Mouse (Mus musculus) adrenal gland, adult (tissue): ENCODE measurements around the gene Cecr2.
A peak's percentile ranks its signal among the peaks of the same experiment; 100 is the strongest.

ENCODE experiments used
- DNase-seq, 2 experiments: peaks; one replicate each; pipeline ENCODE4 v3.0.0; 2022 to 2023; ENCODE audit warnings: low spot score in 1 of 2; ENCODE audit not compliant: inconsistent age in 2 of 2

The Cecr2 gene

DNA sequence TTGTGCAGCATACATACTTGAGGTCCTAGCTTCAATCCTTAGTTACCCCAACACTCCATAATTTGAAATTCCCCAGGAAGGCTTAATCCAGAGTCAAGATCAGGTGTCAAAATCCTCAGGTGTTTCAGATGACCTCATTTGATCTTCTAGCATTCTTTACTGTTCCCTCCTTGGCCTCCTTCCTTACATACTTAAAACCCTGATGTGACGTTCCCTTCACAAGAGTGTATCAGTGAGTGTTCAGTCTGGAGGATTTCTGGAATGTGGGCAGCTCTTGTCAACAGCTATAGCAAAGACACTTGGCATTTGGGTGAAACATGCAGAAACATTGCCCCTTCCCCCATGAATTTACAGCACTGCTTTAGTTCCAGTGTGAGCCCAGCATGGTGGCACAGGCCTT is 103.8 kb downstream of the Cecr2 start:
- no peak for DNase-seq

DNA sequence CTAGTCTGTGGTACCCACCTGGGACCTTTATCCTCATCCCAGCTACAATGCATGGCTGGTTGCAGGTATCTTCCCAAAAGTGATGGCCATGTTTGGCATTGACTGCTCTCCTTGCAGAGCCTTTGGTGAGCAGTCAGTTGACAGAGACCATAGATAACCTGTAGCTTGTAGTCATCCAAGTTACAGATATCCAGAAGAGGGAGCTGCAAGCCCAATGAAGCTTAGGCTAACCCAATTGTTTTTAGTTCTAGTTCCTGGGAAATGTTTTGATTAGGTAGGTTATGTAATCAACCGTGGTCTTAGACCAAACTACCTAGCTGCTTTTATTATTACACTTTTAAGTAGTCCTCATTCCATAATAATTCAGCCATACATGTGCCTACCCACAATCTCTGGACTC is 105.2 kb downstream of the Cecr2 start:
- DNase-seq: no peak

DNA sequence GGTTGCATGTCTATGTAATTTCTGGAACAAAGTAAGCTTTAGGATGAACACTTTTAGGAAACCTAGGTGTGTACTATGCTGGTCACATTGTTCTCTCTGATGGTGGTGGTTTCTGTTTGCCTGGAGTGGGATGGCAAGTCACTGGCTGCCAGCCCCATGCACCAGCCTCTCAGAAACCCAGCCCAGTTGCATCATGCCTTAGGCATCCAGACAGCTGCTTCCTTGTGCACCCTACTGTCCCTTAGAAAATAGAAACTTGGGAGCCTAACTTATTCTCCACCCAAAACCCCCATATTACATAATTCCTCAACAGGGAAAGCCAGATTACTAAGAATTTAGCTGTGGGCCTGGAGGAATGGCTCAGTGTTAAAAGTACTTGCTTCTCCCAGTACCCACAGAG is 105.9 kb downstream of the Cecr2 start:
- no peak for DNase-seq

DNA sequence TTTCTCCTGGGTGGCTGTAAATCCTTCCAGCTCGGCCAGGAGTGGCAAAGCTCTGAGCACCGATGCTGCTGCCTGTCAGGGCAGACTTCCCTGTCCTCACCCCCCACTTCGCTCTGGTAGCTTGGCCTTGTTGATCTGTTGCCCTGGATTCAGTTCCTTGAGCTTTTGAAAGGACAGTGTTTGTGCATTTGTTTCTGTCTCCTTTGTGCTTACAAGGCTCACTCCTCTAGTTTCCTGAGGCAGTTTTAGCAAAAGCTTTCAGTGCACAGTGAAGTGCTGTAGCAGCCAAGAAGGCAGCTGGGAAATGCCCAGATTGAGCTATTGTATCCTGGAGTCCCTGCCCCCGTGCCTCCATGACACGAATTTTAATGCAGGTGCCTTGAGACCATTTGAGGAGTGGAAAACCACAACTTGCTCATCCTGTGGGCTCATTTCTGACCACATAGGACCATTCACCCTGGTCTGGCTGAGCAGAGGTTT is 107.0 kb downstream of the Cecr2 start, which contains the start of gene Slc25a18:
Gene Slc25a18 (plus strand): TSS at position 430 of the 480 bp plus-strand sequence.
- peak in 1 of 2 experiments; percentile 54 for DNase-seq

DNA sequence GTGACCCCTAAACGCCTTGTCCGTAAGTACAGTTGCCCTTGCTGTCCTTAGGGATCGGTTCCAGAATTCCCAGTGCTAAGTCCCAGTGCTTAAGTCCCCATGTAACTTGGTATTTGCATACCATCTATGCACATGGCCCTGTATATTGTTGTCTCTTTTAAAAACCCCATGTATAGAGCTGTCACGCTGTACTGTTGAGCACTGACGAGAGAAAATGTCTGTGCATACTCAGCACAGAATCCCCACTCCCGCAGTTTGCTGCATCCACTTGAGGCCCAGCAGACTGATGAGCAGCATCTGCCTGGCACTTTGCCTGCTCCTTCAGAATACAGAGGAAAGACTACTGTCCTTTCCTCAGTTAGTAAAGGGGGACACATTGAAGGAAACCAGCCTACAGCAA is 107.6 kb downstream of the Cecr2 start:
- DNase-seq: no peak

DNA sequence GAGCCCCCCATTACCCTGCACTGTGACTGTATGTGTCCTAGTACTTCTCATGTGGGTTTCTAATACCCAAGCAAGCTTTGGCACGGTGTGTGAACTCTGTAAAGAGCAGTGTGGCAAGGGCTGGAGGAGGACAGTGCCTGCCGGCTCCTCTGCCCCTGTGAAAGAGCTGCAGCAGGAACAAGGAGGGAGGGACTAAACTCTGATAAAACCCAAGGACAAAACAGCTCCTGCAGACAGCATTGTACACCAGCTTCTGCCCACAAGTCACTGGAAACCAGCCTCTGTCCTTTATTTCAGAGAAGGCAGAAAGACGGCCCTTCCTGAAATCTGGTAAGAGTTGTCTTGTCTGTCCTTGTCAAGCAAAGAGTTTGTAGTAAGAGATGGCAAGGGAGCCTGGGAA is 110.1 kb downstream of the Cecr2 start:
- DNase-seq: peak; percentile 60 to 72

DNA sequence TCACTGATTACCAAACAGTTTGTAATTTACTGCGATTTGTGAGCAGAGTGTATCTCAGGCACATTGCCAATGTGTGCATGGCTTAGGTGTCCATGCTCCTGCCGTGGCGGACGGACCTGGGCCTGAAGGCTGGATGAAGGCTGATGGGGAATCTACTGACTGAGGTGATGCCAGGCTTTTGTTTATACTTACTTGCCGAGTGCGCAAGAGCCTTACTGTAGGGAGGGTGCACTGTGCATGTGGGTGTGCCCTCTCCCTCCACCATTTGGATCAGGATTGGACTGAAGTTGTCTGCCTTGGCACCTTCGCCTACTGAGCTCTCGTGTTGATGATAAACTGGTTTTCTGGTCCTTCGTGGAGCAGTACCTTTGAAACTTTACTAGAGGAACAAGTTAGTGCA is 111.4 kb downstream of the Cecr2 start:
- DNase-seq: no peak

DNA sequence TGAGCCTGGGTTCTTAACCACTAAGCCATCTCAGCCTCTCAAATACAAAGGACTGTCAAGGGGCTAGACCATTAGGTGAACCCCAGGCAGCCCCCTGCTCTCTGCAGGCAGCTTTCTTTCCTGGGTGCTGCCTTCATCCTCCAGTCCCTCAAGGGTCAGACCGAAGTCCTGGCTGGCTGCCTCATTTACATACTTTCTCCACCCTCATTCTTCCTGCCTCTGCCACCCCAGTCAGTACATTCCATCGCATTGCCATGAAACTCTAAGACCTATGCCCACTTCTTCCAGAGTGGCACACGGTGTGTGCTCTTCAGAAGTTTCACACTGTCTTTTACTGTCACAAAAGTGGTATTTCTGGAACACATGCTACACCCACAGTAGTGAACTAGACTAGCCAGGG is 112.1 kb downstream of the Cecr2 start:
- no peak for DNase-seq

DNA sequence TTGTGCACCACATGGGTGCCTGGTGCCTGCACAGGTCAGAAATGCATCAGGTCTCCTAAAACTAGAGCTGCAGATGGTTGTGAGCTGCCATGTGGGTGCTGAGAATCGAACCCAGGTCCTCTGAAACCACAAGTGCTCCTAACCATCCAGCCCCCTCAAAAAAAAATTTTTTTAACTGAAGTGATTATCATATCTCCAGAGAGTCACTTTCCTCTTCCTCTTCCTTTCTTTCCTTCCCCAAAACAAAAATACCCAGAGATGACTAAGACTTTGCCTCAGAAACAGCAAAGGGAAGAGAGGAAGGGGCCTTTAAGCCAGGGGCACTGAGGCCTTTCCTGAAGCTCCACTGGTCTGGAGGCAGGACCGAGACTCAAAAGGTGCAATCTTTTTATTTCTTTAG is 116.8 kb downstream of the Cecr2 start:
- DNase-seq: no peak

DNA sequence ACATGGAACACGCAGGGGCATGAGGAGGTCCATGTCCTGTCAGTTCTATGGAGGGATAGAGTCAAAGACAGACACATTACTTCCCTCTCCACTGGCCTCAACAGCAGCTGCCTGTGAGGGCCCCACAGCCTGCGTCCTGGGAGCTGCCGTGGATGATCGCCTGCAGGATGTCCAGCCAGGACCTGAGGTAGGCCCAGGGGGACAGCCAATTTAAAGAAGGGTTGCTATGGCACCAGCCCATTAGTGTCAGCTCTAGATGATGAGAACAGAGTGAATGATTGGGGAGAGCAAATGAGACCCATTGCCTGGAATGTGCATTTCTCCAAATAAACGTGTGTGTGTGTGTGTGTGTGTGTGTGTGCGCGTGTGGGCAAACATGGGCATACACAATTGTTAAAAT is 118.2 kb downstream of the Cecr2 start:
- DNase-seq: no peak

DNA sequence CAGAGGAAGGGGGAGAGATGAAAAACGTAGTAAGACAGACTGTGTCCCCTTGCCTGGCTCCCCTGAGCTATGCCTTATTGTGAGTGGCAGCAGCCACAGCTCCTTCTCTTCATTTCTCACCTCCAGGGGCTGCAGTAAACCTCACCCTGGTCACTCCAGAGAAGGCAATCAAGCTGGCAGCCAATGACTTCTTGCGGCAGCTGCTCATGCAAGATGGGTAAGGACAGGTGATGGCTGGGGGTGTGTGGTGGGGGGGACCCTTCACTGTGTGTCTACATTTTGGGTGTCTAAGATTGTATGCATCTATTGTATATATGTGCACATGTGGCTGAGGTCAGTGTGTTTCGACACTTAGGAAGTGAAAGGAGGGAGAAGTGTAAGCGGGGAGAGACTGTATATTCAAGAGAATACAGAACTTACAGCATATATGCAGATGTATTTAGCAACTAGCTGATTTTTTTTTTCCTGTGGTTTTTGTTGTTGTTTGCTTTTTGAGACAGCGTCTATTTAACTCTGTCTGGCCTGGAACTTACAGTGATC is 122.0 kb downstream of the Cecr2 start:
- no peak for DNase-seq

DNA sequence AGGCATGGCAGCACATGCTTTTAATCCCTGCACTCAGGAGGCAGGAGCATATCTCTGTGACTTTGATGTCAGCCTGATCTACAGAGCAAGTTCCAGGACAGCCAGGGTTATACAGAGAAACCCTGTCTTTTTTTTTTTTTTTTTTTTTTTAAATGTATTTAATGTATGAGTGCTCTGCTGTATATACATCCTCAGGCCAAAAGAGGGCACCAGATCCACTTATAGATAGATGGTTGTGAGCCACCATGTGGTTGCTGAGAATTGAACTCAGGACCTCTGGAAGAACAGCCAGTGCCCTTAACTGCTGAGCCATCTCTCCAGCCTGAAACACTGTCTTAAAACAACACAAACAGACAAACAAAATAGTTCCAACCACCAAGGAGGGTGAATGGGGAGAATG is 122.7 kb downstream of the Cecr2 start:
- no peak for DNase-seq

DNA sequence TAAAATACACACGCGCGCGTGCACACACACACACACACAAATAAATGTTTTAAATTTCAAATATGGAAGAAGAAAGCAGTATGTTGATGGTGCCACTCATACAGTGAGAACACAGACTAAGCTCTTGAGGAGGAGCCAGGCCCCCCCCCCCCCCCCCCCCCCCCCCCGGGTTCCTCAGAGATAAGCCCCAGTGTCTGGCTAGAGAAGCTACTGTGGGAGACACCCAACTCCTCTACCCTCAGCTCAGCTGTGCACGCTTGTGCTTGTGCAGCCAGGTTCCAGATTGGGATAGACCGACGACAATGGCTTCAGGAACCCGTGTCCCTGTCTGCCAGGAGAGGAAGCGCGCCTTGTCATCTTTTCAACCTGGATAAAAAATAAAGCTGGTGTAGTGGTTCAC is 124.0 kb downstream of the Cecr2 start:
- DNase-seq: no peak

DNA sequence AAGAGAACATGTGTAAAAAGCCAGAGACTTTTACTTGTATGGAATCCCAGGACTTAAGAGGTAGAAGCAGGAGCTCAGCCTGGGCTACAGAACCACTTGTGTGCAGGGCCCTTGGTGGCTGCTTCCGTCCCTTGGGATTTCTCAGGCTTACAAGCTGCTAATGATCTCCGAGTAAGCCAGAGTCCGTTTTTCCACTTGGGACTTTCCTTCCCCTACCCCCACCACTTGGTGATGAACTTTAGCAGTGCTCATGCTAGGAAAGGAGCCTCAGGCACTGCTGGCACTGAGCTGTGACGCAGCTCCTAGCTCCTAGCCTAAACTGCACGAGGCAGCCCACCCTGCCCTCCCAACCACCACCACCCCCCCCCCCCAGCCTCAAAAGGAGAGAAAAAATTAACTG is 124.5 kb downstream of the Cecr2 start:
- no peak for DNase-seq

DNA sequence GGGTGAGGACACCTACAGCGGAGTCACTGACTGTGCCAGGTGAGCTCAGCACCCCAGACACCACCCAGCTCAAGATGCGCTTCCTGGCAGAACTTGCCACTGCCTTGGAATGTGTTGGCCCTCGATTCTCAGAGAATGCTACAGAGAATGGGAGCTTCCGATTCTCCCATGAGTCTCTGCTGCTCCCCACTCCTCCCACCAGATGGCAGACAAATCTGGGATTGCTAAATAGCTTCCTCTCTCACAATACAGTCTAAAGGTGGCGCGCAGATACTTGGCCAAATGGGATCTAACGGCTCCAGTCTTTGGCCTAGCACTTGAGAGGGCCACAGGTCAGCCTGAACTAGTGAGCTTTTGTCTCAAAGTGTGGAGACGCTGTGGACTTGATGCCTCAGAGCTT is 126.8 kb downstream of the Cecr2 start:
- DNase-seq: no peak

DNA sequence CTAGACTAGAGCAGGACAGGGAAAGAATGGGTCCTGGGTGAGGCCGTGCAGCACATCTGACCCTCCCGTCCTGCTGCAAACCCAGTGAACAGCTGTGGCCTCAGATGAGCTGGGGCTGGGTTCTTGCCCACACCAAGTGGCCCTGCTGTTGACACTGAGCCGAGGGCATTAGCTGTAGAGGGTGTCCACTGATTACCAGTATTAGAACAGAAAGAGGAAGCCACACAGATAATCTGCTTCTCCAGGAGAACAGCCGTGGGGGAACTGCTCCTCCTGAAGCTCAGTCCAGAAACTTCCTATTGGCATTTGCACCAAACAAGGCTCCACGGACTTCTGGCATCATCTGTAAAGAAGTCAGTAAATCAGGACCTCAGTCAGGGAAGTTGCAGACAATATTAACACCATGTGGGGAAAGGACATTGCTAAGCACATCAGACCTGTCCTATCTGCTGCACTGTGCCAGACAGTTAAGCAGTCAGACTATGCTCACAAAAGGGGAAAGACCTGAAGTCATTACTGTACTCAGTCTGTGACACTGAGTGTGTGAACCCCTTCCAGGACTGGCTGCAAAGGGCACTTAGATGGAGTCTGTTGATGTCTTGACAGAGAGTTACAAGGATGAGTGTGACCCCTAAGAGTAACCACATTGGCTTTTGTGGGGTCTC is 129.4 kb downstream of the Cecr2 start:
- no peak for DNase-seq

DNA sequence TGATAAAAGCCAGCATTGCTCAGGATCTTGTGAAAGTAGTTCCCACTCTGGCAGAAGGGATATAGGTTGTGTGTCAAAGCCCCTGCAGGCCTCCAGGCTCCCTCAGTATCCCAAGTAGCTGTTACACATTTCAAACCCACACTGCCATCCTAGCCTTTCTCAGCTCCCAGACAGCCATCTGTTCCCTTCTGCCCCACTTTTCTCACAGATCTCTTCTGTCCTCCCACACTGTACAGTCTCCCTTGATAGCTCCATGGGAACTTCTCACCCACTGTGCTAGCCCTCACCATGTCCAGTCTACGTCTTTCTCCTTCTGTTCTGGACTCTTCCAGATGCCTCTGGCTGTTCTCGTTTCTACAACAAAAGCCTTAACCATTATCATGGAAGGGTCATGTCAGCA is 129.9 kb downstream of the Cecr2 start:
- no peak for DNase-seq

DNA sequence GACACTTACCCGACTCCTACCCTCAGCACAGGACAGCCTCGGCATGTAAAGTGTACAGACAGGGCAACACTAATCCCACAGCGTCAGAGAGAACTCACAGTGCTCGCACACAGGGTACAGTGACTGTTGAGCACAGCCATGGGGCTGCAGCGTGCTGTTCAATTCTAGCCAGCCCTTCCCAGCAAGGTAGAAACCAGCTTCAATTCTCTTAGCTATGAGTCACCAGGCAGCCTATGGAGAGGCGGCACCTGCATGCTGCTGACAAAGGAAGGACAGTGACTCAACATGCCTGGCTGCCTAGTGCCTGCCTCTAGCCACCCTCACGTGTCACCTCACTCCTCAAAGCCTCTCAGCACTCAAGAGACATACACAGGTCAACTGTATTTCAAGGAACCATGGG is 131.8 kb downstream of the Cecr2 start:
- DNase-seq: no peak

DNA sequence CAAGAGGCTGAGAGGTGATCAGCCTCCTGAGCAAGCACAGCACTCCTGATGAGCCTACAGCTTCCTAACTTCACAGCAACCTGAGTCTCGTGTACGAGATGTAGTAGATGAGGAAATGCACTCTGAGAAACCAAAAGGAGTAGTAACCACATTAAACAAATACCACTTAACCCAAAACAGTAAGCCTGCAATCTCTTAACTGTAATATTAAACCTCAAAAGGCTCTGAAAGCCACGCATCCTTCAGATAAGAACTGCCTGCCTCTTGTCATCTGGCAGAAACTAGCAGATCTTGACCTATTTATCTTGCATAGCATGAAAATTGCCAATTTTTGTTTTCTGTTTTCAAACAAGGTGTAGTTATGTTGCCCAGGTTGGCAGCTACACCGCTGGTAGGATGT is 132.7 kb downstream of the Cecr2 start:
- DNase-seq: no peak

DNA sequence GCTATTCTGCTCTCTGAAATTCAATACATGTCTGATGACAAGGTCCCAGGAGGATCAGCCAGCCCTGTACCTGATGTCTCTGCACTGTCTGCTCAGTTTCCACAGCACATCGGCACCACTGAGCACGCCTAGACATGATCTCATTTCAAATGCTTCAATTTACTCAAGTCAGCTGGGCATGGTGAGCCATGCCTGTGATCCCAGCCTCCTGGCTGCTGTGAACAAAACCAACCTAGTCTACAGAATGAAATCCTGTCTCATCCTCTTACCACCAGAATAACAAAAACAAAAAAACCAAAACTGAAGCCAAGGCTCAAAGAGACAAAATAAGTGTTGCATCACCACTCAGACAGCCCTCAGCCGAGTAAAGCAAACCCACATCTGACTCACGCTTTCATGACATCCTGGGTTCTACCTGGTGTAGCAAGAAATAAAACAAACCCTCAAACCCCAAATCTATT is 133.4 kb downstream of the Cecr2 start:
- DNase-seq: no peak

DNA sequence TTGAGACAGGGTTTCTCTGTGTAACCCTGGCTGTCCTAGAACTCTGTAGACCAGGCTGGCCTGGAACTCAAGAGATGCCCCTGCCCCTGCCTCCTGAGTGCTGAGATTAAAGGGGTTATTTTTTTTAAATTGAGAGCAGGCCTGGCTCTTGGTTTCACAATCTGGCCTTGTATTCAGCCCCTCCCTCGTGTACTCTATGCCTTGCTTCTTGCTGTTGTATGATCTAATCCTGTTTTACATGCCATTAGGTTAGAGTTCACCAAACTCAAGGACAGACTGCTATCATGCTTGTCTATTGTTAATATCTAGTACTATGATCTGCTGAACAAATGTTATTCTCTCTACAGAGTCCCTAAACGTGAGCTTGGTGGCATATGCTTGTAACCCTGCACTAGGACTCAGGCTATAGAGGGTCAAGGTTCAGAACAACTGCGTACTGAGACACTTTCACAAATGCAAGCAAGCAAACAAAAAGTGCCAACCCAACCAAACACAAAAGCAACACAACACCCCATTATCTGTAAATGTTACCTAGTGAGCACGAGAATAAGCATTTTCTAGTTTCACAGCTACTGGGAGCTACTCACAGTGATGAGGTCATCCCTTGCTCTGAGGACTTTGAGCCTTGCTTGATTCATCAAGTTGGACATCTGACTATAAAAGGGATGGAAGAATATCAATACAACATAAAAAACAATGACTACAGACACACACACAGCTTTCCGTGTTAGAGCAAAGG is 141.0 kb downstream of the Cecr2 start:
- peak in 1 of 2 experiments; percentile 72 for DNase-seq

DNA sequence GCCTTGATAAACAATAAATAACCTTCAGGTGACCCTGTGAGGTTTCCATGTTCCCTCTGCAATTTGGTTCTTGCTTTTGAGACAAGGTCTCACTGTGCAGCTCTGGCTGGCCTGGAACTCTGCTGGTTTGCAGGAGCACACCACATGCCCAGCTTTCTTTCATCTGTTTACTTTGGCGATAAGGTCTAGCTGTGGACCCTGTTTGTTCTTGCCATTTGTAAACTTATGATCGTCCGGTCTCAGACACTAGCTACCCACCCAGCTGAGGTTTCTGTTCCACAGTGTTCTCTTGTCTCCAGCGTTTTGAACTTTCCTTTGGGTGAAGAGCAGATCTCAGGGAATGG is 141.5 kb downstream of the Cecr2 start:
- peak in 1 of 2 experiments; percentile 41 for DNase-seq
